Mouse (Mus musculus) brain, embryonic 14.5 days (tissue): Measurements from ENCODE around the gene Stat3.

ENCODE experiments used
- CTCF ChIP-seq: fragments of 200-500 bp; IDR thresholded peaks from 2 replicates; pipeline ENCODE4 v1.5.1; 2012; ENCODE audit warnings: inconsistent platforms, mild to moderate bottlenecking, moderate library complexity, borderline replicate concordance; ENCODE audit not compliant: insufficient read depth, insufficient read length; ENCODE audit errors: extremely low read depth
- POLR2A ChIP-seq: fragments of 200-500 bp; IDR thresholded peaks from 2 replicates; pipeline ENCODE4 v1.6.1; 2012; ENCODE audit warnings: mild to moderate bottlenecking, inconsistent platforms, borderline replicate concordance; ENCODE audit not compliant: poor library complexity, insufficient read depth, insufficient read length, severe bottlenecking; ENCODE audit errors: extremely low read depth

- TF ChIP-seq POLR2A (no peak), CTCF (no peak)
Observed at GRCm38 (mm10) chr11:100840866-100841265, 98.5 kb downstream of the Stat3 start.
